33 mouse cellular contexts compared by ENCODE assay signal in the genomic region with DNA sequence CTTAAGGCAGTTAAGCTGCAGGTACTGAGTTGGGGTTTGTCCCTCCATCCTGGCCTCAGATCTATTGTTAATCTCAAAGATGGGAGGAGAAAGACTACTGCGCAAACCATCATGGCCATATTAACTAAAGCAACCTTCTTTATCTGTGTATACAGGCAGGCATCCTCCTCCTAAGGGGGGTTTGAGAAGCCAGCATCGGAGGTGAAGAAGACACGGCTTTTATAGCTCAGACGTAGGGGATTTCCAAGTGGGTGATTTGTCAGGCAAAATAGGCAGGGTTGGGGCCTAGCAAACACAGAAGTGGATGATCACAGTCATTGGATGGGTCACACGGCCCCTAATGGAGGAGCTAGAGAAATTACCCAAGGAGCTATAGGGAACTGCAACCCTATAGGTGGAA.
"Had no signal": no experiment of that assay in that cellular context is flagged by ENCODE, and none has a peak within 500 bp of the region (broad histone marks: within the 10 kb centered on the region; RNA-seq: fewer than 3 reads in every experiment).

No protein-coding gene starts in this region.

- H3K4me2 ChIP-seq: heart, embryonic 12.5 days; heart, embryonic 13.5 days; heart, embryonic 15.5 days; hindbrain, embryonic 12.5 days; hindbrain, embryonic 13.5 days; hindbrain, embryonic 14.5 days; hindbrain, embryonic 15.5 days; intestine, embryonic 15.5 days; kidney, embryonic 15.5 days had no signal

- H3K4me3 ChIP-seq: heart, embryonic 12.5 days; heart, embryonic 13.5 days; heart, embryonic 15.5 days; hindbrain, embryonic 10.5 days; hindbrain, embryonic 12.5 days; hindbrain, embryonic 13.5 days; hindbrain, embryonic 15.5 days; intestine, embryonic 15.5 days; kidney, embryonic 15.5 days; layer of hippocampus, adult 2 months; left cerebral cortex, adult 2 months had no signal

- H3K36me3 ChIP-seq: heart, embryonic 12.5 days; heart, embryonic 13.5 days; heart, embryonic 15.5 days; hindbrain, embryonic 10.5 days; hindbrain, embryonic 12.5 days; hindbrain, embryonic 13.5 days; hindbrain, embryonic 15.5 days; intestine, embryonic 15.5 days; kidney, embryonic 15.5 days had no signal

- ATAC-seq: hindbrain, embryonic 16.5 days; hindbrain, postnatal 0 days; inflammation-experienced regulatory T-cells, adult 6 months; intestine, embryonic 15.5 days; intestine, embryonic 16.5 days; intestine, postnatal 0 days had no signal

- H3K27ac ChIP-seq: heart, embryonic 13.5 days; heart, embryonic 15.5 days; hindbrain, embryonic 10.5 days; hindbrain, embryonic 12.5 days; hindbrain, embryonic 13.5 days; hindbrain, embryonic 14.5 days; hindbrain, embryonic 15.5 days; hindbrain, postnatal 0 days; intestine, embryonic 15.5 days; kidney, embryonic 15.5 days; kidney, postnatal 0 days; layer of hippocampus, adult 2 months; left cerebral cortex, adult 2 months had no signal

- H3K27me3 ChIP-seq: heart, embryonic 12.5 days; hindbrain, embryonic 13.5 days; hindbrain, embryonic 15.5 days; intestine, embryonic 15.5 days had no signal

- H3K9me3 ChIP-seq: heart, embryonic 13.5 days; heart, embryonic 15.5 days; hindbrain, embryonic 10.5 days; hindbrain, embryonic 12.5 days; hindbrain, embryonic 13.5 days; hindbrain, embryonic 15.5 days; intestine, embryonic 15.5 days; kidney, embryonic 15.5 days had no signal

- H3K9ac ChIP-seq: heart, embryonic 12.5 days; heart, embryonic 13.5 days; heart, embryonic 15.5 days; hindbrain, embryonic 12.5 days; hindbrain, embryonic 13.5 days; hindbrain, embryonic 14.5 days; hindbrain, embryonic 15.5 days; intestine, embryonic 15.5 days; kidney, embryonic 15.5 days had no signal

- H3K4me1 ChIP-seq: heart, embryonic 13.5 days; heart, embryonic 15.5 days had no signal

- DNase-seq: heart, postnatal 10 days; heart, postnatal 14 days; heart, postnatal 36 days; heart, postnatal 4 days; kidney, adult 11 months; kidney, adult 18-20 months; kidney, adult 8-10 months; kidney, adult 9 months; kidney, postnatal 10 days; kidney, postnatal 14 days; kidney, postnatal 25 days; kidney, postnatal 36 days; kidney, postnatal 4 days; layer of hippocampus, adult 9-11 months; layer of hippocampus, postnatal 36 days had no signal
